Mouse (Mus musculus) brain, embryonic 14.5 days (tissue): ENCODE results near the gene Gm44596.

Source experiments
- CTCF ChIP-seq: fragments of 200-500 bp; IDR thresholded peaks from 2 replicates; pipeline ENCODE4 v1.5.1; 2012; ENCODE audit warnings: inconsistent platforms, mild to moderate bottlenecking, moderate library complexity, borderline replicate concordance; ENCODE audit not compliant: insufficient read depth, insufficient read length; ENCODE audit errors: extremely low read depth
- POLR2A ChIP-seq: fragments of 200-500 bp; IDR thresholded peaks from 2 replicates; pipeline ENCODE4 v1.6.1; 2012; ENCODE audit warnings: mild to moderate bottlenecking, inconsistent platforms, borderline replicate concordance; ENCODE audit not compliant: poor library complexity, insufficient read depth, insufficient read length, severe bottlenecking; ENCODE audit errors: extremely low read depth

DNA sequence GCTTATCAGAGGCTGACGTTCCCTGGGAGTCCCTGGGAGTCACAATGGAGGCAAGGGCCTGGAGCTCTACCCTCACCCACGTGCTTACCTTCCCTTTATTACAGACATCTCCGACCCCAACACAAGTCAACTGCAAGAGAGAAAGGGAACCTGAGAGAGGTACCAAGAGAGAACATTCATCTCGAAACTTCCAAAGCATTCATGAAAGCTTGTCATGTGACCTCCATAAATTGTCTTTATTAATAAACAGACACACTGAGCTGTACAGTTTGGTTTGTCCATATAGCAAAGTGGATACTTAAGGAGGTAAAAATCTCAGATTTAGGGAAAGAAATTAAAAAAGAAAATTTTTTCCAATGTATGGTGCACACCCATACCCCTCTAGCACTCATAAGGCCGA is 40.9 kb downstream of the Gm44596 start:
- no peak for TF ChIP-seq POLR2A
- no peak for TF ChIP-seq CTCF
